Mouse (Mus musculus): ENCODE measurements around the gene Ccdc190. TPM values are rescaled to one million over a fixed set of nuclear protein-coding genes. Genes with fewer than 3 reads are reported as not detected.
A peak's percentile ranks its signal among the peaks of the same experiment; 100 is the strongest.

The Ccdc190 gene
- polyA plus RNA-seq, 1 experiment from 2014 or later = 0.35 TPM

GRCm38 (mm10) chr1:169900771-169901336, 27.6 kb upstream of the Ccdc190 start:
- H3K27ac ChIP-seq (ENCODE audit: low read length) = no peak overlapping the region
- no peaks in the 10 kb centered on the region for H3K9me3 ChIP-seq (ENCODE audit: control insufficient read depth, low read length)
- ATAC-seq (ENCODE audit: low read depth) = no peak
- no peak overlapping the region for H3K4me3 ChIP-seq (ENCODE audit: low read length)
- no peaks in the 10 kb centered on the region for H3K4me1 ChIP-seq (replicated peaks; ENCODE audit: control insufficient read depth, insufficient read depth, low read length)
- no peak overlapping the region for H3K9ac ChIP-seq (ENCODE audit: low read length)
- H3K4me2 ChIP-seq (ENCODE audit: low read depth, low read length) = no peak overlapping the region
- H3K36me3 ChIP-seq (ENCODE audit: control insufficient read depth, insufficient read depth, low read length) = no peaks in the 10 kb centered on the region
- WGBS = 94% methylated on average over 3 of the region's 3 CpGs
- H3K27me3 ChIP-seq (ENCODE audit: control insufficient read depth, insufficient read depth, low read depth, low read length) = no peaks in the 10 kb centered on the region

- Histone ChIP-seq H3K27ac (ENCODE audit: low read length) (no peak overlapping the region), H3K9ac (ENCODE audit: low read length) (no peak overlapping the region), H3K4me3 (ENCODE audit: low read length) (no peak overlapping the region), H3K4me2 (ENCODE audit: low read depth, low read length) (no peak overlapping the region), H3K4me1 (replicated peaks; ENCODE audit: control insufficient read depth, insufficient read depth, low read length) (peaks cover 5% of the 10 kb centered on the region; the same call in 1 of the 2 replicates), H3K27me3 (ENCODE audit: control insufficient read depth, insufficient read depth, low read depth, low read length) (no peaks in the 10 kb centered on the region), H3K9me3 (ENCODE audit: control insufficient read depth, low read length) (no peaks in the 10 kb centered on the region), H3K36me3 (ENCODE audit: control insufficient read depth, insufficient read depth, low read length) (no peaks in the 10 kb centered on the region)
- peak; percentile 71 for ATAC-seq (ENCODE audit: low read depth)
- 61% methylated on average over 5 of the region's 5 CpGs for WGBS
Measured at GRCm38 (mm10) chr1:169909163-169909562, 19.3 kb upstream of the Ccdc190 start.

- peaks cover 5% of the 10 kb centered on the region; the same call in 1 of the 2 replicates for H3K4me1 ChIP-seq (replicated peaks; ENCODE audit: control insufficient read depth, insufficient read depth, low read length)
- no peaks in the 10 kb centered on the region for H3K36me3 ChIP-seq (ENCODE audit: control insufficient read depth, insufficient read depth, low read length)
- no peak for ATAC-seq (ENCODE audit: low read depth)
- H3K27me3 ChIP-seq (ENCODE audit: control insufficient read depth, insufficient read depth, low read depth, low read length) = no peaks in the 10 kb centered on the region
- no peaks in the 10 kb centered on the region for H3K9me3 ChIP-seq (ENCODE audit: control insufficient read depth, low read length)
- 85% methylated on average over 6 of the region's 6 CpGs for WGBS
- no peak overlapping the region for H3K4me2 ChIP-seq (ENCODE audit: low read depth, low read length)
- H3K27ac ChIP-seq (ENCODE audit: low read length) = no peak overlapping the region
- H3K4me3 ChIP-seq (ENCODE audit: low read length) = no peak overlapping the region
- no peak overlapping the region for H3K9ac ChIP-seq (ENCODE audit: low read length)
Measured at GRCm38 (mm10) chr1:169909659-169910058, 18.8 kb upstream of the Ccdc190 start.

- Histone ChIP-seq H3K9ac (ENCODE audit: low read length) (no peak overlapping the region), H3K9me3 (ENCODE audit: control insufficient read depth, low read length) (no peaks in the 10 kb centered on the region), H3K4me1 (replicated peaks; ENCODE audit: control insufficient read depth, insufficient read depth, low read length) (peaks cover 5% of the 10 kb centered on the region; the same call in 1 of the 2 replicates), H3K27me3 (ENCODE audit: control insufficient read depth, insufficient read depth, low read depth, low read length) (no peaks in the 10 kb centered on the region), H3K4me3 (ENCODE audit: low read length) (no peak overlapping the region), H3K4me2 (ENCODE audit: low read depth, low read length) (no peak overlapping the region), H3K36me3 (ENCODE audit: control insufficient read depth, insufficient read depth, low read length) (no peaks in the 10 kb centered on the region), H3K27ac (ENCODE audit: low read length) (no peak overlapping the region)
- no peak for ATAC-seq (ENCODE audit: low read depth)
- WGBS = 53% methylated on average over 7 of the region's 7 CpGs
Measured at GRCm38 (mm10) chr1:169910751-169911150, 17.7 kb upstream of the Ccdc190 start.

GRCm38 (mm10) chr1:169911526-169911925, 16.9 kb upstream of the Ccdc190 start:
- Histone ChIP-seq H3K4me1 (replicated peaks; ENCODE audit: control insufficient read depth, insufficient read depth, low read length) (peaks cover 10% of the 10 kb centered on the region), H3K27ac (ENCODE audit: low read length) (no peak overlapping the region), H3K27me3 (ENCODE audit: control insufficient read depth, insufficient read depth, low read depth, low read length) (no peaks in the 10 kb centered on the region), H3K9ac (ENCODE audit: low read length) (no peak overlapping the region), H3K9me3 (ENCODE audit: control insufficient read depth, low read length) (no peaks in the 10 kb centered on the region), H3K4me3 (ENCODE audit: low read length) (no peak overlapping the region), H3K36me3 (ENCODE audit: control insufficient read depth, insufficient read depth, low read length) (no peaks in the 10 kb centered on the region), H3K4me2 (ENCODE audit: low read depth, low read length) (no peak overlapping the region)
- ATAC-seq (ENCODE audit: low read depth) = no peak
- WGBS = 64% methylated on average over 6 of the region's 6 CpGs

GRCm38 (mm10) chr1:169916659-169917058, 11.8 kb upstream of the Ccdc190 start:
- ATAC-seq (ENCODE audit: low read depth) = peak; percentile 84
- Histone ChIP-seq H3K4me1 (replicated peaks; ENCODE audit: control insufficient read depth, insufficient read depth, low read length) (peaks cover 16% of the 10 kb centered on the region), H3K4me2 (ENCODE audit: low read depth, low read length) (no peak overlapping the region), H3K36me3 (ENCODE audit: control insufficient read depth, insufficient read depth, low read length) (no peaks in the 10 kb centered on the region), H3K27me3 (ENCODE audit: control insufficient read depth, insufficient read depth, low read depth, low read length) (0 out of 2 replicates have a peak, but pooled peaks cover 2% of the 10 kb centered on the region), H3K4me3 (ENCODE audit: low read length) (no peak overlapping the region), H3K9me3 (ENCODE audit: control insufficient read depth, low read length) (no peaks in the 10 kb centered on the region), H3K27ac (ENCODE audit: low read length) (peak overlapping the region; percentile 26; the same call in 1 of the 2 replicates), H3K9ac (ENCODE audit: low read length) (0 out of 2 replicates have a peak overlapping the region, but pooled peaks have one; percentile 4)
- WGBS = 18% methylated on average over 7 of the region's 7 CpGs

- ATAC-seq (ENCODE audit: low read depth) = peak; percentile 53
- peak overlapping the region; percentile 26; the same call in 1 of the 2 replicates for H3K27ac ChIP-seq (ENCODE audit: low read length)
Measured at GRCm38 (mm10) chr1:169917115-169917796, 11.2 kb upstream of the Ccdc190 start.

GRCm38 (mm10) chr1:169917998-169918397, 10.4 kb upstream of the Ccdc190 start:
- WGBS = 25% methylated on average over 4 of the region's 4 CpGs

More at GRCm38 (mm10) chr1:169917115-169917796, 11.2 kb upstream of the Ccdc190 start:
- H3K4me3 ChIP-seq (ENCODE audit: low read length) = no peak overlapping the region
- WGBS = 36% methylated on average over 9 of the region's 9 CpGs
- no peaks in the 10 kb centered on the region for H3K36me3 ChIP-seq (ENCODE audit: control insufficient read depth, insufficient read depth, low read length)
- H3K4me1 ChIP-seq (replicated peaks; ENCODE audit: control insufficient read depth, insufficient read depth, low read length) = peaks cover 16% of the 10 kb centered on the region
- no peaks in the 10 kb centered on the region for H3K9me3 ChIP-seq (ENCODE audit: control insufficient read depth, low read length)
- H3K4me2 ChIP-seq (ENCODE audit: low read depth, low read length) = no peak overlapping the region
- 0 out of 2 replicates have a peak, but pooled peaks cover 2% of the 10 kb centered on the region for H3K27me3 ChIP-seq (ENCODE audit: control insufficient read depth, insufficient read depth, low read depth, low read length)
- H3K9ac ChIP-seq (ENCODE audit: low read length) = no peak overlapping the region

GRCm38 (mm10) chr1:169919211-169919610, 9.2 kb upstream of the Ccdc190 start:
- peak overlapping the region; percentile 36 for H3K4me2 ChIP-seq (ENCODE audit: low read depth, low read length)
- WGBS = 4% methylated on average over 11 of the region's 11 CpGs
- H3K4me1 ChIP-seq (replicated peaks; ENCODE audit: control insufficient read depth, insufficient read depth, low read length) = peaks cover 16% of the 10 kb centered on the region
- no peaks in the 10 kb centered on the region for H3K9me3 ChIP-seq (ENCODE audit: control insufficient read depth, low read length)
- H3K27ac ChIP-seq (ENCODE audit: low read length) = no peak overlapping the region
- H3K36me3 ChIP-seq (ENCODE audit: control insufficient read depth, insufficient read depth, low read length) = no peaks in the 10 kb centered on the region
- ATAC-seq (ENCODE audit: low read depth) = peak; percentile 26; the same call in 1 of the 2 replicates
- H3K27me3 ChIP-seq (ENCODE audit: control insufficient read depth, insufficient read depth, low read depth, low read length) = 0 out of 2 replicates have a peak, but pooled peaks cover 2% of the 10 kb centered on the region
- H3K4me3 ChIP-seq (ENCODE audit: low read length) = no peak overlapping the region; the same call in 1 of the 2 replicates
- peak overlapping the region; percentile 12 for H3K9ac ChIP-seq (ENCODE audit: low read length)

More at GRCm38 (mm10) chr1:169917998-169918397, 10.4 kb upstream of the Ccdc190 start:
- H3K4me3 ChIP-seq (ENCODE audit: low read length) = no peak overlapping the region
- peaks cover 16% of the 10 kb centered on the region for H3K4me1 ChIP-seq (replicated peaks; ENCODE audit: control insufficient read depth, insufficient read depth, low read length)
- no peak overlapping the region for H3K9ac ChIP-seq (ENCODE audit: low read length)
- H3K27me3 ChIP-seq (ENCODE audit: control insufficient read depth, insufficient read depth, low read depth, low read length) = 0 out of 2 replicates have a peak, but pooled peaks cover 2% of the 10 kb centered on the region
- peak; percentile 67 for ATAC-seq (ENCODE audit: low read depth)
- H3K27ac ChIP-seq (ENCODE audit: low read length) = peak overlapping the region; percentile 13; the same call in 1 of the 2 replicates
- no peaks in the 10 kb centered on the region for H3K36me3 ChIP-seq (ENCODE audit: control insufficient read depth, insufficient read depth, low read length)
- no peak overlapping the region for H3K4me2 ChIP-seq (ENCODE audit: low read depth, low read length)
- H3K9me3 ChIP-seq (ENCODE audit: control insufficient read depth, low read length) = no peaks in the 10 kb centered on the region

All from lung, embryonic 16.5 days (tissue).